Mouse (Mus musculus) right cerebral cortex, adult 2 months (tissue): ENCODE data around the gene Bcl2l1.

ENCODE experiments used
- DNase-seq, 2 experiments: peaks; one replicate each; pipeline ENCODE4 v3.0.0; 2021 to 2022; ENCODE audit warnings: low spot score in 2 of 2

The Bcl2l1 gene

DNA sequence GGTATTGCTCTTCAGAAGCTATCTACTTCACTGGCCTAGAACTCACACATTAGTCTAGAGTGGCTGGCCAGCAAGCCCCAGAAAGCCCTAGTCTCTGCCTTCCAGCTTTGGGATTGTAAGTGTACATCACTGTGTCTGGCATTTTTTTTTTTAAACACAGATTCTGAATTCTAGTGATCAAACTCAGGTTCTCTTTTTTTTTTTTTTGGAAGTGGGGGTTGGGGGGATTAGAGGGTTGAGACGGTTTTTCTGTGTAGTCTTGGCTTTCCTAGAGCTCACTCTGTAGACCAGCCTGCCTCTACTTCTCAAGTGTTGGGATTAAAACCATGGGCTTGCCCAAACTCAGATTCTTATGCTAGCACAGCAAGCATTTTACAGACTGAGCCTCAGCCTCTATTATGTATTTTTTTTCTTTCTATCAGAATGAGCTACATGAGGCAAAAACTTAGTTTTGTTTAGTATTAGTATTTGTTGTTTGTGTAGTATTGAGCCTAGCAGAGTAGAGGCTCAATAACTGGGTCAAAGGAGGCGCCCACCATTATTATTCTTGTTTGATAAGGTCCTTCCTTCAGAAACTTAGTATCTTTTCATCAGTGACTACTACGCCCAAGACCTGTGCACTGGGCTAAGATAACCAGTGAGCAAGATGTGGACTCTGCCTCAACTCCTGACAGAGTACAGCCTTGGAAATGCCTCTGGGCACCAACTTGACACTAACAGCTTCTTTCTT is 6.9 kb downstream of the Bcl2l1 start:
- DNase-seq = no peak

DNA sequence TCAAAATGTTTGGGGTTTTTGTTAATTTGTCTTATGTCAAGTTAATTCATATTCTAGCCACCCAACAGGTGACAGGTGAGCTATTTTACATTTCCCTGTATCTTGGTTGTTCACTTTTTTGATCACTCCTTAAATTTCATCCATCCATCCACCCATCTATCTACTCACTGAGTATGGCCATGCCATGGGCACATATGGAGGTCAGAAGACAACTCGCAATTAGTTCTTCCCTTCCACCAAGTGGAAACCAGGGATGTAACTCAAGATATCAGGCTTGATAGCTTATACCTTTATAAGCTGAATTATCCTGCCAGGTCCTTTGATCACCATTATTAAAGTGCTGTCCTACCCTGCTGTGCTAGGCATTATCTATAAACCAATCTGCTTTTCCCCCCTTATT is 7.8 kb downstream of the Bcl2l1 start:
- DNase-seq = no peak

DNA sequence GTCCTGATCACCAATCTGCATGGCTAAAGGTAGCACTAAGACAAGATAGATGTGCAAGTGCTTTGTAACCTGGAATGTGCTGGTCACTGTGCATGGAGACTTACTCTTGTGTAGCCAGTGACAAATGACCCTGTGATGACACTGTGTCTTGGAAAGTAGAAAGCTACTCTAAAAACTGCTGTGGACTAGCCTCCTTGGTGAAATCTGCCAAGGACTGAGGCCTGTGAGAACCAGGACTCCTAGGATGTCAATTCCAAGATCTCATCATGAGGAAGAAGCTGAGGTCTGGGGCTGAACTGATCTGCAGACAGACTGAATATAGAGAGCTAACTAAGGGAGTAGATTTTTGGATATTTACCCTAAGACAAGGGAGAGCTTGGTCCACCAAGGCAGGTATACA is 10.0 kb downstream of the Bcl2l1 start:
- DNase-seq = no peak

DNA sequence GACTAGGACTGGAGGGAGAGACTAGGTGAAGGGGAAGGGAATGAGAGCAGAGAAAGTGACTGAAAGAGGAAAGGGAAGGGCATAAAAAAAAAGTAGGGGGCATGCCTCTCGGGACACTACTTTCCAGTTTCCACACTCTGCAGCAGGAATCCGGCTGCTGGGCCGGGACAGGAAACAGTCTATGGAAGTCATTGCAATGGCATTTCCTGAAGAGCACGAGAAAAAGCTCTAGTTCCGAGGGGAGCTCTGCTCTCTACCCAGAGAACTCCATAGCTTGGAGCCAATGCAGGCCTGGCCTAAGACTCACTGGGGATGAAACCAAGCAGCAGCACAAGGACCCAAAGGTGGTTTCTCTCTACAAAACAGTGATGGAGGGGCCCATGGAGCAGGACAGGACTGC is 10.5 kb downstream of the Bcl2l1 start:
- DNase-seq = no peak

DNA sequence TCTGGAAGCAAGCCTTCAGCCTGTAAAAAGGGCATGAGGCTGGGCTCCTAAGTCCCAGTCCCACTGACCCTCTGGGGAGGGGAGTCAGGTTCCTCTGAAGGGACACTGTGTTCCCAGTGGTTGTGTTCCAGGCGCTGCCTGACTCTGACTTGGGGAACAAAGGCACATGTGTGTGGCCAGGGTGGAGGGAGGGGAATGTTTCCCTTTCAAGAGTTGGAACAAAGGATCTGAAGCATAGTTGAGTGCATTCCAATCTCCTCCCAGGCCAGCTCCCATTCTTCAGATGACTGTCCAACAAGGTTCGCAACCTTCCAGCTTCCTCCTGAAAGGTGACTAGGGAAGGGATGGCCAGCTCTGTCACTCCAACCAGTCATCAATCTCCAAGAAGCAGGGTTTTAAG is 11.2 kb downstream of the Bcl2l1 start:
- no peak for DNase-seq

DNA sequence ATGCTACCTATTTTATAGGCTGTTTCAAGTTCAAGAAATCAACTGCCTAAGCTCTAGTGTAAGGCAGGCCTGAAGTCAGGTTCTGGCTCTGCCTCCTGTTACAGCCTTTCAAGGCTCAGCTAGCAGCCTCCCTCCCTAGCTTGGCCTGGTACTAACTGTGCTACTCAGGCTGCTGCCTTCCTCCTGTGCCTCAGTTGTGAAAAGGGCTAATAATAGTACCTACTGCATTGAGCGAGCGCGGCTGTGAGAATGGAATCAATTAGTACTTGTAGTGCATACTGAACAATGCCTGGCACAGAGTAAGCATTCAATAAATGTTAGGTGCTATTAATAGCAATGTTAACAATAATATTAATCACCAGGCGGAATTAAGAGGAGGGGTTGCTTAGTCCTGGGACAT is 11.6 kb downstream of the Bcl2l1 start:
- DNase-seq = no peak

DNA sequence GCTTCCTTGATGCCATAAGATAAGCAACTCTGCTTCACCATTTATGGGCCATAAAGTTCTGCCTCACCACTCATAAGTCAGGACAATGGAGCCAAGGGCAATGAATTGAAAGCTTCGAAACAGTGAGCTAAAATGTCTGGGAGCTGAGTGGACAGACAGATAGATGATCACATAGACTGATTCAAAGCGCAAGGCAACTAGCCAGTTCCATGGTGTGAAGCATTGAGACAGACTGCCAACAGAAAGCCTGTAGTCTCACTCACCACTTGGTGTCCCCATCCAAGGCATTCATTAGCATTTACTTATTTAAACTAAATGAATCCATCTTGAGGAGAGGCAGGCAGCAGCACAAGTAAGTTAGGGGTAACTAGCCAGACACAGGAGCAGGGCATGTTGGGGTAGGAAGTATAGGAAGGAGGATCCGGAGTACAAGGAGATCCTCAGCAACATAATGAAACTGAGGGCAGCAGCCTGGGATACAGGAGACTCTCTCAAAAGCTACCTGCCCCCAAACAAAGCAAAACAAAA is 12.4 kb downstream of the Bcl2l1 start:
- DNase-seq = no peak

DNA sequence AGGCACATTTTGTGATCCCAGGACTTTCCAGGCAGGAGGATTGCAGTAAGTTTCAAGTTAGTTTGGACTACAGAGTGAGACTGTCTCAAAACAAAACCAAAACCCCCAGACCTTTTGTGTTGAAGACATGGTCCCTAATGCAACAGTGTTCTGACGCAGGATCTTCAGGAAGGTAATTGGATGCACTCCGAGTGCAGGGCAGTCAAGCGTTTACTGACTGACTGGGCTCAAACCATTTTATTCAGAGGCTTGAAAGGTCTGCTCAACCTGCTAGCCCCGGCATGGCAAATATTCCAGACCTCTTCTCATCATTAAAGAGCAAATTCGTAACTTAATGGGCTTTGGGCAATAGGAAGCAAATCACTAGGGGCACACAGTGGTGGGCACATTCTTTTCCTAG is 12.8 kb downstream of the Bcl2l1 start:
- no peak for DNase-seq

DNA sequence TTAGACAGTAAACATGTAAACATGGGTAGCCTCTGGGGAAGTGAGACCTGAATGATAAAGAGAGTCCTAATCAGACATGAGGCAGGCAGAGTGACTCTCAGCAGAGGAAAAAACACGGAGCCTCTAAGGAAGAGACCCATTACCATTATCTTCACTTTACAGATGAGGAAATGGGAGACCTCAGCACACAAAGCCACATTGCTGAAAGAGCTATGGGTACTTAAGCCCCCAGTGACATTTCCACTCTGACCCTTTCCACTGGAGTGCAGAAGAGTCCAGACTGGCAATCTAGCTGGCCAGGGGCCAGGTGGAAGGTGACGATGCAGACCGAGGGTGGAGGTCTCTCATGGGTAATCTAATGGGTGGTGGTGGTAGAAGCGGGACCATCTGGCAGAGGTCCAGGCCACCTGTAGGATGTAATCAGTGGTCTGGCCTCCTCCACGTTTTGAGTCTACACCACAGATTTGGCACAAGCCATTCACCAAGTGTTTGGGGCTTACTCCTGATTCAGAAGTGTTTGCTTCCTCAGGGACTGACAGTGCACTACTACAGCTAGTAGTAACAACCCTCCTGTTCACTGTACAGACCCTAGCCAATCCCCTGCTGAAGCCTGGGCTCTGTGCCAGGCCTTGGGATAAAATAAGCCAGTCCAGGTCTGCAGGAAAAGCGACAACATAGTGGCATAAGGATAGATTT is 13.8 kb downstream of the Bcl2l1 start:
- no peak for DNase-seq

DNA sequence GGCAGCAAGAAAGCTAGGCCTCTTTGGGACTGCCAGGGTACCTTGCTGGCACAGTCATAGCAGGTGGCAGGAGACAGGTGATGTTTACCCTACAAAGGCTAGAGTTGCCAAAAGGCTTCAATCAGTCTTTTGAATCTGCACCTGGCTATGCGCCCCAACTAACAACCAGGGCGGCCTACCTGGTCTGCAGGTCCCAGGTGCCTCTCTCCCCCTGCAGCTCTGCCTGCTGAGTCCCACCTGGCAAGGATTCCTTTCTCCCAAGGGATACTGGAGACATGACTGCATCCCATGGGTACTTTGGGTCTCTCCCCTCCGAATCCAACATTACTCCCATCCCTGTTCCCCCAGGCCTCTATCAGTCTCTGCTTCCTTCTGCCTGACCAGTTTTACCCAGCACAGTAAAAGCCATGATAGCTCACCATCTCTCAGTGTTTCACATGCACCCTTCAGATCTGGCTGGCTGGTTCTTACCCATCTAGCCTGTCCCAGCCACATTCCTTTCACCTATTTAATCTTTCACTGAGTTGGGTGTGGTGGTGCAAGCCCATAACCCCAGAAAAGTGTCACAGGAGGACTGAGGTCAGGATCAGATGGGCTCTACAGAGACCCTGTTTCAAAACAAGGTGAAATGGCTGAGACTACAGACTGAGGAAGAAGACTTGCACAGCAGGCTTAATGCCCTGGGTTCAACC is 14.7 kb downstream of the Bcl2l1 start:
- DNase-seq = no peak

DNA sequence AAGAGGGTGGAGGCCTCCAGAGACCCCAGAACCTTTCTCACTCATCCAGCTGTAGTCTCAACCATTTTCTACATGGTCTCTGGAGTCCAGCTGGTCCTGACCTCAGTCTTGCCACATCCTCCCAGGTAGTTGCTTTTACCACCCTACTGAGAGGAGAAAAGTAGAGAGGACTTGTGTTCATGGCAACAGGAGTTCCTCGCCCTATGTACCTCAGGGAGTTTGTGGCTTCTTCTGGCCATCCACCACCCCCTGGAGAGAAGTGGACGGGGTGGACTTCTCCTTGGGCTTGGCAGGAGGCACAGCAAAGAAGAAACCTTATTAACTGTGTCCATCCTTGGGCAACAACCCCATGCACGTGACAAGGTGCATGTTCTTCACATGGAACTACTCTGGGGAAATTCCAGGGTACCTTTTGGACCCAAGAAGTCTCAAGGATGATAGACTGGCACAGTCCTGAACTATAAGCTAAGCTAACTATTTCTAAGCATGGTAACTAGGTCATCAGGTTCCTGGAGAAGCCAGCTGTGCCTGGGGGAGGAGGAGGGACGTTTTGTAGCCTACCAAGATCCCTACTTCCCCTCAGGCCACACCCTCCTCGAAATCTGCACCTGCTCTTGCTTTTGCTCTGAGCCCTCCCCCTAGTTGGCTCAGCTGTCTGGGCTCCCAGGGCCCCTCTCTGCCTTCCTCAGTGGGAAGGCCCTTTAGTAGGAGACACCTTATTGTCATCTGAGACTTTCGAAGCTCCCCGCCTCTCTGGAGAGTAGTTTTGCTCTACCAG is 15.5 kb downstream of the Bcl2l1 start:
- no peak for DNase-seq

DNA sequence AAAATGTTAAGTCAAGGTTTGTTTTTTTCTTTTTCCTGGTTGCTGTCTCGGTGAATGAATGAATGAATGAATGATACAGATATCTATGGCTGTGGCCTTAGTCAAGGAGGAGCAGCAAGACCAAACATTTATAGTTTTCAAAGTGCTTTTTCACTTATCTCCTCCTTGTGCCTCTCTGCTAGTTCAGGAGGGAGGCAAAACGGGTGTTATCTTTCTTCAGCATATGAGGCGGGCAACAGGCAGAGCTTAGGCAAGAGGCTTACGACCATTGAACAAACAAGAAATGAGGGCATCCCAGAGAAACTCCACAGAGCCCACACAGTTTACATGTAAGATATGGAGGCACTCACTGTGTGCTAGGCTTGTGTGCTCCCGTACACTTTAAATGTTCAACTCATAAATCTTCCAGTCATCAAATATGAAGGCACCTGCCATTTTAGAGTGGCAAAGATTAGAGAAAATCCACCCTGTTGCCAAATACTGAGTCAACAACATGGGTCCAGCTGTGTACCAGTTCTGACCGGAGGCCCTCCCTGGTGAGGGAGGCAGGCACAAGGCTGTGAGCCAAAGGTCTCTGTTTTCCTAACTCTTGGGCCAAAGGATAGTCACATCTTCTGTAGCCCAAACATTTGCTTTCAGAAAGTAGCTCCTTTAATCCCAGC is 17.2 kb downstream of the Bcl2l1 start:
- no peak for DNase-seq

DNA sequence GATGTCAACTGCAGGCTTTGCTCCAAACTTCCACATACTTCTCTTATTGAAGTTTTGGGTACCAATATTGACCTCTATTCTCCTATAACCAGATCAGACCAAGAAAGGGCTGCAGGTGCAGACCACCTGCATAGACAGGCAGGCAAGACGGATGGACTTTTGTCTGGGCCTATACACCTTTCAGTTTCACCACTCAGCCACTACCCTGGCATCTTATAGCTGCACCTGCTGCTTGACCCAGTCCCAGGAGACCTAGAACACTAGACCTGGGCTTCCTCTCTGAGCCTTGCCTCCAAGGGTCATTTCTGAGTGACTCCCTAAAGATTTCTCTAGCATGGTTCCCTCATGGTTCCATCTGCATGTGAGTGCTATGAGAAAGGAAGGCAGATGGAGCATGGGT is 18.3 kb downstream of the Bcl2l1 start:
- DNase-seq = no peak

DNA sequence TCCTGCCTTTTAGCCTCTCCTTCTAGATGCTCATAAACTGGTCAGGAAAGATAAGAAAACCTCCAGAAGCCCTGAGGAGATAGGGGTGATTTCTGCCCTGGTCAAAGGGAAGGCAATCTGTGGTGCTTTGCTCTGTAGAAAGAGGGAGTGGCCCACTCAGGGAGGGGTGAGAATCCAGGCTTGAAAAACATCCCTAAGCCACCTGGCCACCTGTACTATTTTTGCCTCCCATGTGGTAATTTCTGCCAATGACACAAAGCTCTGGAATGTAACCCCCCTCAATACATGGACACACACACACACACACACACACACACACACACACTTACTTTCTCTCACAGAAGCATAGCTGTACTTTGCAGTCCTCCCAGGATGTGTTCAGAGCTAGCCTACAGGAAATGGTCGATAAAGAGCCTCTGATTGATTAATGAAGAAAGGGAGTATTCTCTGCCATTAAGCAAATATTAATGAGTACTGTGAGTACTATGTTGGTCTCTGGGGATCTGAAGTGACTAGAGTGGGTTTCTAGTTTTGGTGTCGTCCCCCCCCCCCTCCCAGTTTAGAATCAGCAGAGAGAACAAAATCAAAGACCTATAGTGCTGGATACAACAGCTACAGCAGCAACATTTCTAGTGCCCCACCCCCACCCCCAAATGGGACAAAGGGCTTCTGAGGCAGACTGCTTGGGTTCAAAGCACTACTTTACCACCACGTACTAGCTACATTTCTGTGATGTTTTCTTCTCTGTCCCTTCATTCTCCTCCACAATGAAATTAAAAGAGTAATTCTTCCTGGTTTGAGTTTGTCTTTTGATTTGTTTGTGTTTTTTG is 20.0 kb downstream of the Bcl2l1 start:
- DNase-seq = no peak

DNA sequence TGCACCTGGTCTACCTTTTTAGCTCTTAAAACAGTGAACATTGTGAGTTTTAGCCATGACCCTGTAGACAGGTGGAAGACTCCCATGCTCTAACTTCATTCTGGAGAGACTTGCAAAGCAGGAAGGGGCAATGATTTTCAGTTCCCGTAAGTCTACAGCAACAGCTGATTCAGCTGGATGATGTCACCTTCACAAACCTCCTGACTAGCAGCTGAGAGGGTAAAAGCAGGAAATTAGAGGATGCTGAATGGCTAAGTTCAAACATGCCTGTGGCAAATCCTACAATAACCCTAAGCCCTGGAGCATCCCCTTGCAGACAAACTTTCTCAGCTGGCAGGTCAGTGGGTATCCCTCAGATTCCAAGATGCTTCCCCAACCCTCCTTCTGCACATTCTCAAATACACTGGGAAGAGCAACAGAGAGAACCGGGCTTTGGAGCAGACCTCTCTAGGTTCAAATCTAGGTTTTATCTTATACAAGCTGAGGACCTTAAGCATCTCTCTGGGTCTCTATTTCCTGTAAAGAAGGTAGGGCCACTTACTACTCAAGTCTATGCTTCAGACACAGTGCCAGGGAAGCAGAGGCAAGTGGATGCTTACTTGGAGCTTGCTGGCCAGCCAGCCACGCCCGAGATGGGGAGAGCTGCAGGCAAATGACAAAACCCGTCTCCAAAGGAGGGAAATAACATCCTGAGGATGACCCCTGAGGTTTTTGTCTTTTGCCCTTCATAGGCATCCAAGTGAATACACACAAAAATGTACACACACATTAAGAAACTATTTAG is 21.2 kb downstream of the Bcl2l1 start:
- DNase-seq = no peak

DNA sequence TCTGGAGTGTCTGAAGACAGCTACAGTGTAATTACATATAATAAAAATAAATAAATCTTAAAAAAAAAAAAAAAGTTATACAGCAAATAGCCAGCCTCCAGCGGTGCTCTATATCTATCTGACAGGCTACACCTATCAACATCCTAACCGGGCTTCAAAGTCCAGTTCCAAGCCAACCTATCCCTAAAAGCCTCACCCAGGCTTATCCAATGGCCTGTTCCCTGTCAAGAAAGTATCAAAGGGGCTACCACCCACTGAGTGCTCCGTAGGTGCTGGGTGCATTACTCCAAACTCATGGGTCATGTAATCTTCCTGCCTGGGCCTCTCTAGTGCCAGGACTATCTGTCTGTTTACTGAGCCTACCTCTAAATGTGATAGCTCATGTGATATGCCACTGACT is 23.4 kb downstream of the Bcl2l1 start:
- no peak for DNase-seq

DNA sequence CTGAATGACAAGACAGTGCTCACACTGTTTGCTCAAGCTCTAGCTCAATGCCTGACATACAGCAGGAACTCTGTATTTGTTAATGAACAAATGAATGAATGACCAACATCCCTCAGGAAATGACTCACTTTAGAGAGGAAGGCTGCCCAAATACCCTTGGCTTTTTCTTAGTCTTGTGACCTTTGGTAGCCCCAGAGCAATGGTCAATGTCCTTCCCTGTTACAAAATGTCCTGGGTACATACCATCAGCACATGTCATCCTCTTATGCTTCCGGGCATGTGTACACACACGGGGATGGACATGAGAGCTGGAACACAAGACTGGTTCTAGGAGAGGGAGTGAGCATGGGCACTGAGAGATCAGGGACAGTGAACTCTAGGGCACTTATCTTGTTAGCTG is 25.5 kb downstream of the Bcl2l1 start:
- DNase-seq = no peak

DNA sequence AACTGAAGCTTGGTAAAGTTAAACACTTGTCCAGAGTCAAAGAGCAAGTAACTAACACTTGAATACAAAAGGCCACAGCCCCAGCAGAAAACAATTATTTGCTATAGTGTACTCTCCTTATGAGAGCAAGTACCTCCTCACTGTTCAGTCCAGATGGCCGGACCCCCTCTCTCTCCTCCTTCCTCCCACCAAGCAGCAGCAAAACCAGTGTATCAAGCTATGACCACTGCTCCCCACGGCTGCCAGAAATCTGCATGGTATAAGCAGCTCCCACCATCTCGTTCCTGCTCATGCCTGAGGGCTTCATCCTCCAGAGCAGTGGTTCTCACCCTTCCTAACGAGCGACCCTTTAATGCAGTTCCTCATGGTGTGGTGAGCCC is 26.4 kb downstream of the Bcl2l1 start:
- DNase-seq = no peak

DNA sequence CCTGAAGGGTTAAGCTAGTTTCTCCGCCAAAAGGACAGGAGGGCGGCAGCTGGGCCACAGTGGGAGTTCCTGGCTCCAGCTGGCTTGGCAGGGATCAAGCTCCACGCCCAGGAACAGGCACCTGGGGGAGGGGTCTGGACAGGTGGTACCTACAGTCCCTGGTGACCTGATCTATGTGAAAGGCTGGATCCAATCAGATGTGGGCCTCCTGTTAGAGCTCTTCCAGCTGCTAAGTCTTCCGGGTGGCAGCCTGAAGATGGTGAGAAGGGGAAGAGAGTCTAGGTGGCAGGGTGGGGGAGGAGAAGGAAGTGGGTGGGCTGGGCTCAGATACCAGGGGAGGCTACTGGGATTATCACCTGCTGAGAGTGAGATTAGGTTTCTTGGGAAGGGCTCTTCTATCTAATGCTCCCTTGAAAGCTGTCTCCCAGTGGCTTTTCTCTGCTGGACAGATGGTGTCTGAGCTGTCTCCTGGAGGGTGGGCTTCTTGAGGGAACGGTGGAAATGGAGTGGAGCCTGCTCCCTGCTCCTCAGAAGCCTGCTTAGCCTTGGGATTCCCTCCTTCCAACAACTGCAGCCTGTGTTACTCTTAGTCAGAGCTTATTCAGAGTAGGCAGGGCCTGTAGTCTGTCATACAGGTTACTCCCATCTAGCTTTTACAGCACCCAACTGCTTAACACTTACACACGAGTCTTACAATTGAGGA is 27.0 kb downstream of the Bcl2l1 start:
- no peak for DNase-seq
